Mouse (Mus musculus): ENCODE measurements around the gene Rel.

DNA sequence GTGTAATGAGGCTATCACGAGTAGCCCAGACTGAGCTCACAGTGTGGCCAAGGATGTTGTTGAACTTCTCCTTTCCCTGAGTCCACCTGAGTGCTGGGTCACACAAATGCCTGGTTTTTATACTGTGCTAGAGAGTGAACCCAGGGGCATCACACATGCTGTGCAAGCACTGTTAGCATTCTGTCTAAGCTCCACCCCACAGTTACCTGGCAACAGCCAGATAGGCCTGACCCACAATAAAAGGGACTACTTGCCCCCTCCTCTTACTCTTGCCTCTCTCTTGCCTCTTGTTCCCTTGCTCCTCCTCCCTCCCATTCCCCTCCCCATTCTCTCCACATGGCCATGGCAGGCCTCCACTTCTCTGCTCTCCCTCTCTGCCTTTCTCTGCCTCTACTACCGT lies 48.4 kb downstream of the Rel start:
- TF ChIP-seq CTCF (conservative IDR thresholded peaks at IDR 0.05; ENCODE audit: low read length) (no peak), NANOG (IDR thresholded peaks at IDR 0.05; ENCODE audit: borderline replicate concordance, low read length) (no peak), POU5F1 (IDR thresholded peaks at IDR 0.05; ENCODE audit: borderline replicate concordance, low read length) (no peak)

Measured in E14TG2a.4 (cell line).